Mouse (Mus musculus) neural tube, embryonic 12.5 days (tissue): ENCODE measurements around the gene Adgrg6. TPM values are rescaled to one million over a fixed set of nuclear protein-coding genes. Genes with fewer than 3 reads are reported as not detected.

Source experiments
- polyA plus RNA-seq: library from polyadenylated mRNA; unstranded; fragments of >200 nt; fragmentation: Nextera tagmentation; extraction: Ambion mirVana; gene quantifications from 2 replicates; pipeline ENCODE4 v1.2.1, GENCODE M21; 2016

Gene Adgrg6
- polyA plus RNA-seq, 1 experiment from 2014 or later: 6.8 TPM

Other genes with a start within 250 kb of the Adgrg6 start
- gene Vta1, start 159.9 kb upstream of the Adgrg6 start, polyA plus RNA-seq: 193 and 213 TPM in 2 replicates
- gene Nmbr, start 159.9 kb upstream of the Adgrg6 start, polyA plus RNA-seq: 0.30 and 0.40 TPM in 2 replicates
- not detected in 2 replicates for gene Gje1, start 172.6 kb upstream of the Adgrg6 start, polyA plus RNA-seq